Mouse (Mus musculus): ENCODE results near the gene Il2rg. TPM values are rescaled to one million over a fixed set of nuclear protein-coding genes. Genes with fewer than 3 reads are reported as not detected.

Gene Il2rg
- total RNA-seq (2018; cell fraction: chromatin; rRNA removed), result 100 to 1,000 TPM in 19 of 26 experiments, 10 to 100 TPM in 7; 20.6 to 483 (median 162) TPM
- total RNA-seq (2018; cell fraction: cytosol; rRNA removed), result 100 to 1,000 TPM in 24 of 26 experiments, 10 to 100 TPM in 2; 89.9 to 584 (median 289) TPM
- total RNA-seq (2018; cell fraction: nucleus; rRNA removed), result 100 to 1,000 TPM; 136 to 748 (median 419) TPM
- 107 to 237 TPM (median 204 TPM) in 3 replicates for polyA plus RNA-seq (2018)

- Histone ChIP-seq H3K4me3 (ENCODE audit: inconsistent target) (peak within 1 kb of the TSS; percentile 32), H3K79me2 (ENCODE audit: inconsistent target) (peaks cover 12% of the 10 kb centered on the region; the same call in 1 of the 2 replicates), H3K27ac (peak within 1 kb of the TSS; percentile 35), H3K36me3 (ENCODE audit: inconsistent target) (no peaks in the 10 kb centered on the region)
- WGBS (ENCODE audit: missing documents), result 31% methylated on average over 3 of the region's 5 CpGs
Observed at GRCm38 (mm10) chrX:101268025-101268754, at the start of gene Il2rg. Gene Il2rg, minus strand, starts transcription at chrX:101268255.

GRCm38 (mm10) chrX:101313625-101314359, 45.7 kb upstream of the Il2rg start:
- H3K4me3 ChIP-seq (ENCODE audit: inconsistent target), result no peak overlapping the region
- H3K79me2 ChIP-seq (ENCODE audit: inconsistent target), result no peaks in the 10 kb centered on the region
- no peak overlapping the region for H3K27ac ChIP-seq
- H3K36me3 ChIP-seq (ENCODE audit: inconsistent target), result no peaks in the 10 kb centered on the region
- 45% methylated on average over 6 of the region's 6 CpGs for WGBS (ENCODE audit: missing documents)

- Histone ChIP-seq H3K36me3 (ENCODE audit: inconsistent target) (no peaks in the 10 kb centered on the region), H3K27ac (no peak overlapping the region), H3K79me2 (ENCODE audit: inconsistent target) (no peaks in the 10 kb centered on the region), H3K4me3 (ENCODE audit: inconsistent target) (no peak overlapping the region)
- 97% methylated on average over 5 of the region's 5 CpGs for WGBS (ENCODE audit: missing documents)
Observed at GRCm38 (mm10) chrX:101309299-101309698, 41.2 kb upstream of the Il2rg start.

GRCm38 (mm10) chrX:101304646-101305045, 36.6 kb upstream of the Il2rg start:
- 77% methylated on average over 2 of the region's 2 CpGs for WGBS (ENCODE audit: missing documents)
- Histone ChIP-seq H3K79me2 (ENCODE audit: inconsistent target) (no peaks in the 10 kb centered on the region), H3K27ac (no peak overlapping the region), H3K36me3 (ENCODE audit: inconsistent target) (no peaks in the 10 kb centered on the region), H3K4me3 (ENCODE audit: inconsistent target) (no peak overlapping the region)

GRCm38 (mm10) chrX:101301654-101302053, 33.6 kb upstream of the Il2rg start:
- H3K4me3 ChIP-seq (ENCODE audit: inconsistent target), result no peak overlapping the region
- 87% methylated on average over 8 of the region's 9 CpGs for WGBS (ENCODE audit: missing documents)
- H3K27ac ChIP-seq, result no peak overlapping the region
- H3K36me3 ChIP-seq (ENCODE audit: inconsistent target), result peaks cover 6% of the 10 kb centered on the region; the same call in 1 of the 2 replicates
- no peaks in the 10 kb centered on the region for H3K79me2 ChIP-seq (ENCODE audit: inconsistent target)

- Histone ChIP-seq H3K36me3 (ENCODE audit: inconsistent target) (peaks cover 6% of the 10 kb centered on the region; the same call in 1 of the 2 replicates), H3K27ac (no peak overlapping the region), H3K79me2 (ENCODE audit: inconsistent target) (no peaks in the 10 kb centered on the region), H3K4me3 (ENCODE audit: inconsistent target) (no peak overlapping the region)
- 85% methylated on average over 7 of the region's 13 CpGs for WGBS (ENCODE audit: missing documents)
Observed at GRCm38 (mm10) chrX:101300427-101301030, 32.5 kb upstream of the Il2rg start.

GRCm38 (mm10) chrX:101299473-101300426, 31.7 kb upstream of the Il2rg start:
- Histone ChIP-seq H3K27ac (no peak overlapping the region), H3K36me3 (ENCODE audit: inconsistent target) (peaks cover 6% of the 10 kb centered on the region; the same call in 1 of the 2 replicates), H3K79me2 (ENCODE audit: inconsistent target) (no peaks in the 10 kb centered on the region), H3K4me3 (ENCODE audit: inconsistent target) (no peak overlapping the region)
- WGBS (ENCODE audit: missing documents), result 59% methylated on average over 11 of the region's 13 CpGs

- WGBS (ENCODE audit: missing documents), result 52% methylated on average over 24 of the region's 24 CpGs
- no peak within 1 kb of the TSS for H3K4me3 ChIP-seq (ENCODE audit: inconsistent target)
- H3K27ac ChIP-seq, result no peak within 1 kb of the TSS
- no peaks in the 10 kb centered on the region for H3K79me2 ChIP-seq (ENCODE audit: inconsistent target)
- peaks cover 6% of the 10 kb centered on the region; the same call in 1 of the 2 replicates for H3K36me3 ChIP-seq (ENCODE audit: inconsistent target)
Observed at GRCm38 (mm10) chrX:101299055-101299454, 31.0 kb upstream of the Il2rg start, which contains the start of gene Nlgn3. Gene Nlgn3, plus strand, starts transcription at chrX:101299168.

GRCm38 (mm10) chrX:101290111-101290510, 22.1 kb upstream of the Il2rg start:
- Histone ChIP-seq H3K79me2 (ENCODE audit: inconsistent target) (no peaks in the 10 kb centered on the region), H3K4me3 (ENCODE audit: inconsistent target) (no peak overlapping the region), H3K27ac (no peak overlapping the region), H3K36me3 (ENCODE audit: inconsistent target) (peaks cover 18% of the 10 kb centered on the region; the same call in 1 of the 2 replicates)
- WGBS (ENCODE audit: missing documents), result 91% methylated on average over 10 of the region's 10 CpGs

GRCm38 (mm10) chrX:101289037-101289436, 21.0 kb upstream of the Il2rg start:
- Histone ChIP-seq H3K79me2 (ENCODE audit: inconsistent target) (no peaks in the 10 kb centered on the region), H3K4me3 (ENCODE audit: inconsistent target) (no peak overlapping the region), H3K27ac (no peak overlapping the region), H3K36me3 (ENCODE audit: inconsistent target) (peaks cover 21% of the 10 kb centered on the region; the same call in 1 of the 2 replicates)
- 88% methylated on average over 7 of the region's 7 CpGs for WGBS (ENCODE audit: missing documents)

GRCm38 (mm10) chrX:101288432-101288831, 20.4 kb upstream of the Il2rg start:
- no peaks in the 10 kb centered on the region for H3K79me2 ChIP-seq (ENCODE audit: inconsistent target)
- H3K36me3 ChIP-seq (ENCODE audit: inconsistent target), result peaks cover 23% of the 10 kb centered on the region; the same call in 1 of the 2 replicates
- WGBS (ENCODE audit: missing documents), result 91% methylated on average over 5 of the region's 6 CpGs
- H3K4me3 ChIP-seq (ENCODE audit: inconsistent target), result no peak overlapping the region
- H3K27ac ChIP-seq, result no peak overlapping the region

GRCm38 (mm10) chrX:101287543-101287942, 19.5 kb upstream of the Il2rg start:
- Histone ChIP-seq H3K79me2 (ENCODE audit: inconsistent target) (no peaks in the 10 kb centered on the region), H3K27ac (no peak overlapping the region), H3K4me3 (ENCODE audit: inconsistent target) (no peak overlapping the region), H3K36me3 (ENCODE audit: inconsistent target) (peaks cover 22% of the 10 kb centered on the region; the same call in 1 of the 2 replicates)
- WGBS (ENCODE audit: missing documents), result 84% methylated on average over 3 of the region's 3 CpGs

- H3K4me3 ChIP-seq (ENCODE audit: inconsistent target), result no peak overlapping the region
- peaks cover 25% of the 10 kb centered on the region; the same call in 1 of the 2 replicates for H3K36me3 ChIP-seq (ENCODE audit: inconsistent target)
- 89% methylated on average over 14 of the region's 14 CpGs for WGBS (ENCODE audit: missing documents)
- H3K27ac ChIP-seq, result no peak overlapping the region
- H3K79me2 ChIP-seq (ENCODE audit: inconsistent target), result no peaks in the 10 kb centered on the region
Observed at GRCm38 (mm10) chrX:101285953-101286670, 18.1 kb upstream of the Il2rg start.

All from macrophage (primary cell).